Comparison of ENCODE assay signal across 8 mouse cellular contexts in the genomic region with DNA sequence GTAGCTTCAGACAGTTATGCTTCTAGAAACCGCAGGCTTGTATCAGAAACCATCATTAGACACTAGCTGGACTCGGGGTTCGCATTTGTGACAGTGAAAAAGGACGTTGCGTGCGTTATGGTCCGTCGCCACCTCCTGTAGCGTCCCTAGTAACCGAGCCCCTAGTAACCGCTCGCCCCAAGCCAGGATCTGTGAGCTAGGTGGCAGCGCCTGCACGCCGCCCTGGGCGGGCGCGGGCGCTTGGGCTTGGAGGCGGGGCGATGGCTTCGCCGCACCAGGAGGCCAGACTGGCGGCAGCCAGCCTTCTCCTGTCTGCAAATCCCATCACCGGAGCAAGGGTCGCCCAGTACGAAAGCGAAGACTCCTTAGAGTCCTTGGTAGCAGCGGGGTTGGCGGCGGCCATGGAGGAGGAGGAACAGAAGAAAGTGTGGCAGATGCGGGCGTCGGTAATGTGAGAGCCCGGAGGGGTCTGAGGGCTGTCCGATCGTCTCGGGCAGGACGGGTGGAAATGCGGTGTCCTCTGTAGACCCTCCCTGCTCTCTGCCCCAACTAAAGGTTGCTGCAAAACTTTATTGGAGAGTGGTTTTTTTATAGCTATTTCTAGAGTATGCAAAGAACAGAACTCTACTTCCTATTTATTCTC. TPM values are rescaled to one million over a fixed set of nuclear protein-coding genes. Genes with fewer than 3 reads are reported as not detected.
A peak's percentile ranks its signal among the peaks of the same experiment; 100 is the strongest.
DNase-seq lines count a peak whose midpoint lies in the region; ATAC-seq lines count a peak whose summit lies in the region.

No protein-coding gene starts in this region.

- no peaks in the 10 kb centered on the region; the same call in 1 of the 2 replicates for H3K4me1 ChIP-seq in intestine, embryonic 15.5 days (replicated peaks)

- H3K9ac ChIP-seq in intestine, embryonic 15.5 days: peak overlapping the region; percentile 64

- ATAC-seq in intestine, embryonic 15.5 days: peak; percentile 95

- H3K4me3 ChIP-seq in intestine, embryonic 15.5 days (replicated peaks): peak overlapping the region; percentile 66

- H3K4me2 ChIP-seq in intestine, embryonic 15.5 days (replicated peaks): peak overlapping the region; percentile 84

- no peaks in the 10 kb centered on the region for H3K9me3 ChIP-seq in intestine, embryonic 15.5 days

- WGBS in intestine, embryonic 15.5 days: under 1% methylated on average over 40 of the region's 40 CpGs

- H3K36me3 ChIP-seq in intestine, embryonic 15.5 days: 0 out of 2 replicates have a peak, but pooled peaks cover 2% of the 10 kb centered on the region

- intact Hi-C loops in left cerebral cortex, postnatal 25 days (cut with DNase I): loop anchor here (1.0 to 10.0 kb wide), 3 partner anchors 59 to 856 kb away; no protein-coding TSS in a partner anchor

- no peaks in the 10 kb centered on the region for H3K27me3 ChIP-seq in intestine, embryonic 15.5 days (replicated peaks)

- peak; percentile 75 to 77 for DNase-seq in adrenal gland, adult 18-20 months (ENCODE audit: low spot score in 2 of 2)
- peak; percentile 92 for DNase-seq in embryo, embryonic 10.5 days (ENCODE audit: low spot score)
- DNase-seq in gastrocnemius, postnatal 25 days: peak; percentile 80
- DNase-seq in left cerebral cortex, postnatal 25 days (ENCODE audit: low spot score in 2 of 2): peak; percentile 84 to 86
- peak; percentile 92 for DNase-seq in mesoderm, embryonic 11.5 days (ENCODE audit: low read depth, low spot score)
- peak; percentile 83 for DNase-seq in right cerebral cortex, postnatal 25 days
- DNase-seq in urinary bladder, postnatal 36 days (ENCODE audit: low spot score in 2 of 2): peak; percentile 73 to 79

- H3K27ac ChIP-seq in intestine, embryonic 15.5 days: peak overlapping the region; percentile 88

RNA-seq across cellular contexts. Expression of a gene that starts 1.0 kb away (rescaled TPM):
- total RNA-seq in adrenal gland, adult 18-20 months (2021): 10 to 100 TPM; 30.2 to 46.8 TPM
- 1 to 10 TPM; 2.1 to 2.7 TPM for total RNA-seq in gastrocnemius, postnatal 25 days (2021)
- polyA plus RNA-seq in intestine, embryonic 15.5 days (2015; fragmentation: Nextera tagmentation; extraction: Ambion mirVana): 1.5 and 1.8 TPM in 2 replicates
- 1 to 10 TPM; 2.5 to 4.9 TPM for total RNA-seq in left cerebral cortex, postnatal 25 days (2021)

RNA-seq across cellular contexts. Expression of a gene that starts 18.0 kb away (rescaled TPM):
- 100 to 1,000 TPM; 218 to 285 TPM for total RNA-seq in adrenal gland, adult 18-20 months (2021)
- 10 to 100 TPM; 88.1 to 96.9 TPM for total RNA-seq in gastrocnemius, postnatal 25 days (2021)
- polyA plus RNA-seq in intestine, embryonic 15.5 days (2015; fragmentation: Nextera tagmentation; extraction: Ambion mirVana): 256 and 268 TPM in 2 replicates
- total RNA-seq in left cerebral cortex, postnatal 25 days (2021): 100 to 1,000 TPM; 101 to 109 TPM

RNA-seq across cellular contexts. Expression of a gene that starts 26.1 kb away (rescaled TPM):
- 100 to 1,000 TPM in 1 of 2 experiments, 10 to 100 TPM in 1; 93.8 to 103 TPM for total RNA-seq in adrenal gland, adult 18-20 months (2021)
- total RNA-seq in gastrocnemius, postnatal 25 days (2021): 100 to 1,000 TPM in 1 of 2 experiments, 10 to 100 TPM in 1; 95.6 to 108 TPM
- 375 and 384 TPM in 2 replicates for polyA plus RNA-seq in intestine, embryonic 15.5 days (2015; fragmentation: Nextera tagmentation; extraction: Ambion mirVana)
- total RNA-seq in left cerebral cortex, postnatal 25 days (2021): 10 to 100 TPM; 40.3 to 47.2 TPM

RNA-seq across cellular contexts. Expression of a gene that starts 26.4 kb away (rescaled TPM):
- total RNA-seq in adrenal gland, adult 18-20 months (2021): 10 to 100 TPM; 23.9 to 39.5 TPM
- total RNA-seq in gastrocnemius, postnatal 25 days (2021): 1 to 10 TPM; 1.8 to 1.9 TPM
- polyA plus RNA-seq in intestine, embryonic 15.5 days (2015; fragmentation: Nextera tagmentation; extraction: Ambion mirVana): 13.1 and 16.2 TPM in 2 replicates
- 10 to 100 TPM; 11.3 to 16.0 TPM for total RNA-seq in left cerebral cortex, postnatal 25 days (2021)

RNA-seq across cellular contexts. Expression of a gene that starts 36.5 kb away (rescaled TPM):
- 10 to 100 TPM; 36.6 to 46.3 TPM for total RNA-seq in adrenal gland, adult 18-20 months (2021)
- 10 to 100 TPM; 11.0 to 11.5 TPM for total RNA-seq in gastrocnemius, postnatal 25 days (2021)
- 2.4 and 2.9 TPM in 2 replicates for polyA plus RNA-seq in intestine, embryonic 15.5 days (2015; fragmentation: Nextera tagmentation; extraction: Ambion mirVana)
- total RNA-seq in left cerebral cortex, postnatal 25 days (2021): 10 to 100 TPM; 59.0 to 60.9 TPM

Comparison
In these comparisons a context has a peak if more than half of its experiments do, and no peak if none do; other contexts are left out.
1. Peak in every context shown above with its lines: DNase-seq, ATAC-seq, H3K4me3 ChIP-seq and H3K27ac ChIP-seq.
2. RNA of a gene that starts 1.0 kb away (total RNA-seq): 30.2 to 46.8 TPM in adrenal gland, adult 18-20 months; 2.5 to 4.9 TPM in left cerebral cortex, postnatal 25 days and 2.1 to 2.7 TPM in gastrocnemius, postnatal 25 days; every median in the first group is over 4 times any median in the second.